ENCODE assay signal across 23 mouse cellular contexts in the genomic region with DNA sequence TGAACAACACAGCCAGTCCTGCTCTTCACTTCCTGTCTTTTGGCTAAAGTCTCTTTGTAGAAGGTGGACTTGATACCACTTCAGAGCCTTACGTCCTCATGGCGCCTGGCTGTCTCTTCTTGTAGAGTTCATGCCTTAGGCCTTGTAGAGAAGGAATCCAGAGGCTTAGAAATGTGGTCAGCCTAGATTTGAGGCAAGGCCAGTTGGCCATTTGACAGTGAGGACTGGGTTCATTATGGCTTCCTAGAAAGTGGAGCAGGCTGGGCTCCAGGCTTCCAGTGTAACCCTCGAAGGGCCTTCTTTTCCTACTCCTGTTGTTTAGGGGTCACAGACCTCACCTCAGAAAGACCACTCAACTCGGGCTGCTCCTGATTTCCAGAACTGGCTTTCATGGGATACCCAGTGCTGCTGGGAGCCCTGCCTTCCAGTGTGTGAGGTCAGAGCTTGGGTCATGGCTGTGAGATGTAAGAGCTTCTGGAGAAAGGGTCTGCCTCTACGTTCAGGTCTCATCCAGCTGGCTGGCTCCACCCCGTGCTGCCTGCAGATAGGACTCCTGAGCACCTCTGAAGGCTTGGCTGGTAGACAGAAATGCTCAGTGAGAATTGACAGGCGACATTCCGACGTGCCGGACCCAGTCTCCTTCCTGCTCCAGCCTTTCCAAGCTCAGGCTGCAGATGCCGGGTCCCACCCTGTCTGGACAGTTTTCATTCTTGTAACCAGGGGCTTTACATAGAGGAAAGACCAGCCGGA. TPM values are rescaled to one million over a fixed set of nuclear protein-coding genes. Genes with fewer than 3 reads are reported as not detected.
DNase-seq lines count a peak whose midpoint lies in the region; ATAC-seq lines count a peak whose summit lies in the region.
"Had no signal": no experiment of that assay in that cellular context is flagged by ENCODE, and none has a peak within 500 bp of the region (broad histone marks: within the 10 kb centered on the region; RNA-seq: fewer than 3 reads in every experiment).

No protein-coding gene starts in this region.

- peak; percentile 22 for DNase-seq in gastrocnemius, postnatal 14 days
- no peak for DNase-seq in gastrocnemius, postnatal 36 days
- no peak for DNase-seq in heart, postnatal 36 days
- peak; percentile 36 for DNase-seq in yolk sac, embryonic 10.5 days (ENCODE audit: low spot score)
- no peak for DNase-seq in thymus, adult 18-20 months
- no peak for DNase-seq in kidney, postnatal 10 days
- DNase-seq: adrenal gland, postnatal 10 days; cerebellum, adult 2 months; cerebellum, postnatal 25 days; embryo, embryonic 11 days; kidney, postnatal 4 days; midbrain, embryonic 14.5 days; thymus, postnatal 36 days had no signal

- peaks cover 17% of the 10 kb centered on the region; the same call in 1 of the 2 replicates for H3K36me3 ChIP-seq in heart, embryonic 14.5 days (ENCODE audit: control insufficient read depth, insufficient read depth, low read length)
- no peaks in the 10 kb centered on the region for H3K36me3 ChIP-seq in heart, embryonic 16.5 days (ENCODE audit: control insufficient read depth, insufficient read depth)

- H3K9me3 ChIP-seq in heart, embryonic 14.5 days (ENCODE audit: control insufficient read depth, low read length), result no peaks in the 10 kb centered on the region
- H3K9me3 ChIP-seq in heart, embryonic 16.5 days (replicated peaks; ENCODE audit: control insufficient read depth, low read length), result no peaks in the 10 kb centered on the region
- H3K9me3 ChIP-seq: embryonic facial prominence, embryonic 13.5 days; forebrain, embryonic 12.5 days; hindbrain, embryonic 12.5 days; limb, embryonic 13.5 days; liver, embryonic 12.5 days had no signal

- no peak overlapping the region for H3K4me3 ChIP-seq in heart, embryonic 14.5 days (ENCODE audit: control insufficient read depth in 1 of 2, insufficient read depth in 1 of 2, low read depth in 1 of 2, low read length in 2 of 2)
- H3K4me3 ChIP-seq in heart, embryonic 16.5 days (ENCODE audit: low read length), result no peak overlapping the region
- H3K4me3 ChIP-seq: embryonic facial prominence, embryonic 13.5 days; erythroblast, embryonic 14.5 days; forebrain, embryonic 12.5 days; hindbrain, embryonic 12.5 days; limb, embryonic 13.5 days; liver, embryonic 12.5 days had no signal

- H3K27me3 ChIP-seq in heart, embryonic 14.5 days (ENCODE audit: control insufficient read depth, insufficient read depth, low read length), result no peaks in the 10 kb centered on the region
- H3K27me3 ChIP-seq in heart, embryonic 16.5 days (ENCODE audit: control insufficient read depth, insufficient read depth, low read length), result no peaks in the 10 kb centered on the region
- H3K27me3 ChIP-seq: embryonic facial prominence, embryonic 13.5 days; forebrain, embryonic 12.5 days; hindbrain, embryonic 12.5 days; limb, embryonic 13.5 days; liver, embryonic 12.5 days had no signal

- H3K4me2 ChIP-seq in heart, embryonic 14.5 days (ENCODE audit: low read length), result 0 out of 2 replicates have a peak overlapping the region, but pooled peaks have one; percentile 21
- H3K4me2 ChIP-seq in heart, embryonic 16.5 days (ENCODE audit: low read depth, low read length), result 0 out of 2 replicates have a peak overlapping the region, but pooled peaks have one; percentile 17
- H3K4me2 ChIP-seq: embryonic facial prominence, embryonic 13.5 days; forebrain, embryonic 12.5 days; hindbrain, embryonic 12.5 days; limb, embryonic 13.5 days; liver, embryonic 12.5 days had no signal

- WGBS in heart, embryonic 14.5 days, result 35% methylated on average over 12 of the region's 12 CpGs
- 52% methylated on average over 12 of the region's 12 CpGs for WGBS in heart, embryonic 16.5 days

- ATAC-seq in heart, embryonic 14.5 days (ENCODE audit: insufficient number of reproducible peaks, insufficient read depth, low FRiP score, low read depth), result peak; percentile 73
- peak; percentile 75 for ATAC-seq in heart, embryonic 16.5 days (replicated peaks; ENCODE audit: extremely low read depth, insufficient read depth, low FRiP score)
- ATAC-seq: activated CD4-positive, CD25-positive, alpha-beta regulatory T cell, adult 4 months; intestine, postnatal 0 days; liver, embryonic 12.5 days had no signal

- H3K9ac ChIP-seq in heart, embryonic 14.5 days (ENCODE audit: low read length), result peak overlapping the region; percentile 35; the same call in 1 of the 2 replicates
- no peak overlapping the region for H3K9ac ChIP-seq in heart, embryonic 16.5 days (ENCODE audit: low read length)
- H3K9ac ChIP-seq: embryonic facial prominence, embryonic 13.5 days; forebrain, embryonic 12.5 days; hindbrain, embryonic 12.5 days; limb, embryonic 13.5 days; liver, embryonic 12.5 days had no signal

- H3K4me1 ChIP-seq in heart, embryonic 14.5 days (ENCODE audit: control insufficient read depth in 2 of 2, insufficient read depth in 2 of 2, low read length in 2 of 2), result peaks cover 17 to 35% of the 10 kb centered on the region in 2 experiments
- H3K4me1 ChIP-seq in heart, embryonic 16.5 days (ENCODE audit: control insufficient read depth, insufficient read depth, low read length), result peaks cover 21% of the 10 kb centered on the region
- H3K4me1 ChIP-seq: limb, embryonic 13.5 days had no signal

- peak overlapping the region; percentile 64 to 71 for H3K27ac ChIP-seq in heart, embryonic 14.5 days (replicated peaks in 1 of 2; ENCODE audit: control insufficient read depth in 1 of 2, insufficient read depth in 1 of 2, low read depth in 2 of 2, low read length in 2 of 2)
- H3K27ac ChIP-seq in heart, embryonic 16.5 days (ENCODE audit: low read length), result peak overlapping the region; percentile 68
- H3K27ac ChIP-seq: embryonic facial prominence, embryonic 13.5 days; forebrain, embryonic 12.5 days; hindbrain, embryonic 12.5 days; limb, embryonic 13.5 days; liver, embryonic 12.5 days had no signal

- intact Hi-C loops in gastrocnemius, postnatal 14 days (cut with DNase I; ENCODE audit: low total_unique reads), result no loop called here
- intact Hi-C loops in gastrocnemius, postnatal 36 days (cut with DNase I), result no loop called here
- intact Hi-C loops in heart, postnatal 36 days (cut with DNase I), result no loop called here

RNA-seq across cellular contexts. Expression of a gene that starts 15.5 kb away (rescaled TPM):
- 1 to 10 TPM; 7.6 to 9.1 TPM for total RNA-seq in gastrocnemius, postnatal 14 days (2021)
- 1 to 10 TPM; 4.6 to 5.1 TPM for total RNA-seq in gastrocnemius, postnatal 36 days (2021)
- 18.3 and 18.8 TPM in 2 replicates for polyA plus RNA-seq in heart, embryonic 14.5 days (2014; fragmentation: Nextera tagmentation; extraction: Ambion mirVana)
- 10 to 100 TPM; 10.8 to 12.7 TPM for total RNA-seq in heart, postnatal 36 days (2021)
- 17.6 and 18.8 TPM in 2 replicates for polyA plus RNA-seq in heart, embryonic 16.5 days (2015; fragmentation: Nextera tagmentation; extraction: Ambion mirVana)

RNA-seq across cellular contexts. Expression of a gene that starts 16.7 kb away (rescaled TPM):
- 10 to 100 TPM; 58.6 to 62.7 TPM for total RNA-seq in gastrocnemius, postnatal 14 days (2021)
- 10 to 100 TPM; 49.4 to 51.8 TPM for total RNA-seq in gastrocnemius, postnatal 36 days (2021)
- 117 and 126 TPM in 2 replicates for polyA plus RNA-seq in heart, embryonic 14.5 days (2014; fragmentation: Nextera tagmentation; extraction: Ambion mirVana)
- 10 to 100 TPM; 88.4 to 97.0 TPM for total RNA-seq in heart, postnatal 36 days (2021)
- polyA plus RNA-seq in heart, embryonic 16.5 days (2015; fragmentation: Nextera tagmentation; extraction: Ambion mirVana), result 126 and 130 TPM in 2 replicates

Comparison
In these comparisons a context has a peak if more than half of its experiments do, and no peak if none do; other contexts are left out.
1. DNase-seq: peak in gastrocnemius, postnatal 14 days (single experiment) and yolk sac, embryonic 10.5 days (single experiment); none in gastrocnemius, postnatal 36 days (0 of 2), heart, postnatal 36 days (0 of 2), thymus, adult 18-20 months (0 of 2) and kidney, postnatal 10 days (single experiment).